Comparison of ENCODE assay signal across 26 mouse cellular contexts in the genomic region with DNA sequence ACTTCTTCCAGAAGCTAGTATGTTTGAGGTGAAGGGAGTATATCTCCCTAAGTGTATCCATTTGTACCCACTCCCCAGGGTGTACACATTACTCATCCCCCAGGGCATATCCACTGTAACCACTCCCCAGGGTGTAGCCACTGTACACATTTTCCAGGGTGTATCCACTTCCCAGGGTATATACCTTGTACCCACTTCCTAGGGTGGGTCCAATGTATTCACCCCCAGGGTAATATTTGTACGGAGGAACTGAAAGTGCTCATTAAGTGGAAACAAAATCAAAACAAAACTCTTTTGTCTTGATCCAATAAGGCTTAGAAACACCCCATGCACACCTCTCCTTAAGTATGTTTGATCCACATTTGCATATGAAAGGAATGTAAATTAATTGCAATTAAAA.
DNase-seq lines count a peak whose midpoint lies in the region; ATAC-seq and TF ChIP-seq lines count a peak whose summit lies in the region.
"Had no signal": no experiment of that assay in that cellular context is flagged by ENCODE, and none has a peak within 500 bp of the region (broad histone marks: within the 10 kb centered on the region; RNA-seq: fewer than 3 reads in every experiment).

No protein-coding gene starts in this region.

- ATAC-seq in embryonic facial prominence, embryonic 12.5 days (ENCODE audit: insufficient number of reproducible peaks, insufficient read depth, low FRiP score, low TSS enrichment), result peak; percentile 56; the same call in 1 of the 2 replicates
- ATAC-seq in hindbrain, embryonic 12.5 days (ENCODE audit: low FRiP score), result 0 out of 2 replicates have a peak, but pooled peaks have one; percentile 61
- ATAC-seq in hindbrain, postnatal 0 days, result no peak
- ATAC-seq in midbrain, embryonic 14.5 days (ENCODE audit: low FRiP score, low TSS enrichment), result peak; percentile 43; the same call in 1 of the 2 replicates
- no peak for ATAC-seq in midbrain, embryonic 16.5 days
- peak; percentile 57; the same call in 1 of the 2 replicates for ATAC-seq in embryonic facial prominence, embryonic 15.5 days (ENCODE audit: insufficient number of reproducible peaks, low FRiP score, low TSS enrichment, low read depth)
- ATAC-seq: intestine, embryonic 15.5 days; lung, postnatal 0 days had no signal

- no peaks in the 10 kb centered on the region for H3K36me3 ChIP-seq in embryonic facial prominence, embryonic 12.5 days
- no peaks in the 10 kb centered on the region for H3K36me3 ChIP-seq in embryonic facial prominence, embryonic 10.5 days (replicated peaks)
- no peaks in the 10 kb centered on the region for H3K36me3 ChIP-seq in hindbrain, embryonic 12.5 days
- H3K36me3 ChIP-seq in hindbrain, postnatal 0 days (ENCODE audit: insufficient read depth, low read length), result no peaks in the 10 kb centered on the region
- H3K36me3 ChIP-seq in midbrain, embryonic 14.5 days (ENCODE audit: control insufficient read depth, insufficient read depth, low read length), result no peaks in the 10 kb centered on the region
- H3K36me3 ChIP-seq in midbrain, embryonic 16.5 days (ENCODE audit: control insufficient read depth, insufficient read depth, low read length), result no peaks in the 10 kb centered on the region
- no peaks in the 10 kb centered on the region for H3K36me3 ChIP-seq in embryonic facial prominence, embryonic 15.5 days
- H3K36me3 ChIP-seq: heart, embryonic 15.5 days; hindbrain, embryonic 15.5 days; intestine, embryonic 15.5 days; liver, embryonic 13.5 days; neural tube, embryonic 12.5 days had no signal

- DNase-seq in embryonic facial prominence, embryonic 10.5 days (ENCODE audit: low spot score), result no peak
- DNase-seq in hindbrain, postnatal 0 days (ENCODE audit: low spot score), result no peak
- DNase-seq in midbrain, embryonic 14.5 days, result no peak
- no peak for DNase-seq in gastrocnemius, postnatal 25 days
- DNase-seq: adrenal gland, adult 8-10 months; cerebellum, adult 2 months; cerebellum, postnatal 14 days; gastrocnemius, postnatal 10 days; heart, postnatal 4 days; kidney, adult 2 months; kidney, postnatal 4 days; liver, embryonic 13.5 days; lung, adult 18-20 months; lung, postnatal 4 days had no signal

- H3K9ac ChIP-seq in embryonic facial prominence, embryonic 12.5 days, result no peak overlapping the region
- H3K9ac ChIP-seq in hindbrain, embryonic 12.5 days, result no peak overlapping the region
- H3K9ac ChIP-seq in hindbrain, postnatal 0 days (replicated peaks; ENCODE audit: low read length), result no peak overlapping the region
- H3K9ac ChIP-seq in midbrain, embryonic 14.5 days (replicated peaks; ENCODE audit: low read length), result no peak overlapping the region
- no peak overlapping the region for H3K9ac ChIP-seq in midbrain, embryonic 16.5 days (ENCODE audit: low read depth, low read length)
- no peak overlapping the region for H3K9ac ChIP-seq in embryonic facial prominence, embryonic 15.5 days
- H3K9ac ChIP-seq: heart, embryonic 15.5 days; hindbrain, embryonic 15.5 days; intestine, embryonic 15.5 days; liver, embryonic 13.5 days; neural tube, embryonic 12.5 days had no signal

- no peak overlapping the region for H3K4me2 ChIP-seq in embryonic facial prominence, embryonic 12.5 days (replicated peaks)
- H3K4me2 ChIP-seq in hindbrain, embryonic 12.5 days (replicated peaks), result no peak overlapping the region
- no peak overlapping the region for H3K4me2 ChIP-seq in hindbrain, postnatal 0 days (ENCODE audit: low read depth, low read length)
- no peak overlapping the region for H3K4me2 ChIP-seq in midbrain, embryonic 14.5 days (ENCODE audit: low read length)
- H3K4me2 ChIP-seq in midbrain, embryonic 16.5 days (ENCODE audit: low read length), result no peak overlapping the region
- no peak overlapping the region for H3K4me2 ChIP-seq in embryonic facial prominence, embryonic 15.5 days (replicated peaks)
- H3K4me2 ChIP-seq: heart, embryonic 15.5 days; hindbrain, embryonic 15.5 days; intestine, embryonic 15.5 days; liver, embryonic 13.5 days; neural tube, embryonic 12.5 days had no signal

- TF ChIP-seq CTCF in hindbrain, postnatal 0 days (IDR thresholded peaks at IDR 0.05; ENCODE audit: low read depth), result no peak

- H3K27ac ChIP-seq in embryonic facial prominence, embryonic 12.5 days, result no peak overlapping the region
- no peak overlapping the region for H3K27ac ChIP-seq in embryonic facial prominence, embryonic 10.5 days (replicated peaks)
- no peak overlapping the region for H3K27ac ChIP-seq in hindbrain, embryonic 12.5 days
- H3K27ac ChIP-seq in hindbrain, postnatal 0 days, result no peak overlapping the region
- H3K27ac ChIP-seq in midbrain, embryonic 14.5 days (replicated peaks; ENCODE audit: low read depth, low read length), result no peak overlapping the region
- H3K27ac ChIP-seq in midbrain, embryonic 16.5 days (ENCODE audit: low read length), result no peak overlapping the region
- no peak overlapping the region for H3K27ac ChIP-seq in embryonic facial prominence, embryonic 15.5 days (replicated peaks)
- H3K27ac ChIP-seq: heart, embryonic 15.5 days; hindbrain, embryonic 15.5 days; intestine, embryonic 15.5 days; kidney, postnatal 0 days; liver, embryonic 13.5 days; neural tube, embryonic 12.5 days had no signal

- H3K27me3 ChIP-seq in embryonic facial prominence, embryonic 12.5 days, result no peaks in the 10 kb centered on the region
- no peaks in the 10 kb centered on the region for H3K27me3 ChIP-seq in embryonic facial prominence, embryonic 10.5 days (replicated peaks; ENCODE audit: low read depth, poor library complexity, severe bottlenecking)
- no peaks in the 10 kb centered on the region for H3K27me3 ChIP-seq in hindbrain, embryonic 12.5 days
- no peaks in the 10 kb centered on the region for H3K27me3 ChIP-seq in hindbrain, postnatal 0 days (ENCODE audit: insufficient read depth, low read length)
- no peaks in the 10 kb centered on the region for H3K27me3 ChIP-seq in midbrain, embryonic 14.5 days (ENCODE audit: control insufficient read depth, insufficient read depth, low read length)
- H3K27me3 ChIP-seq in midbrain, embryonic 16.5 days (ENCODE audit: control insufficient read depth, insufficient read depth, low read depth, low read length), result no peaks in the 10 kb centered on the region
- H3K27me3 ChIP-seq in embryonic facial prominence, embryonic 15.5 days, result no peaks in the 10 kb centered on the region
- H3K27me3 ChIP-seq: CH12.LX; heart, embryonic 15.5 days; hindbrain, embryonic 15.5 days; intestine, embryonic 15.5 days; liver, embryonic 13.5 days; megakaryocyte, embryonic 14.5 days; neural tube, embryonic 12.5 days had no signal

- no peaks in the 10 kb centered on the region for H3K4me1 ChIP-seq in embryonic facial prominence, embryonic 12.5 days
- no peaks in the 10 kb centered on the region for H3K4me1 ChIP-seq in embryonic facial prominence, embryonic 10.5 days
- H3K4me1 ChIP-seq in hindbrain, embryonic 12.5 days, result no peaks in the 10 kb centered on the region
- H3K4me1 ChIP-seq in hindbrain, postnatal 0 days (ENCODE audit: insufficient read depth, low read length), result no peaks in the 10 kb centered on the region
- H3K4me1 ChIP-seq in midbrain, embryonic 14.5 days (ENCODE audit: control insufficient read depth, insufficient read depth, low read length), result no peaks in the 10 kb centered on the region
- H3K4me1 ChIP-seq in midbrain, embryonic 16.5 days (ENCODE audit: control insufficient read depth, insufficient read depth, low read length), result no peaks in the 10 kb centered on the region
- H3K4me1 ChIP-seq in embryonic facial prominence, embryonic 15.5 days, result no peaks in the 10 kb centered on the region
- H3K4me1 ChIP-seq: heart, embryonic 15.5 days; hindbrain, embryonic 15.5 days; intestine, embryonic 15.5 days; liver, embryonic 13.5 days; megakaryocyte, embryonic 14.5 days; neural tube, embryonic 12.5 days had no signal

- no peaks in the 10 kb centered on the region for H3K9me3 ChIP-seq in embryonic facial prominence, embryonic 12.5 days
- H3K9me3 ChIP-seq in embryonic facial prominence, embryonic 10.5 days, result no peaks in the 10 kb centered on the region
- H3K9me3 ChIP-seq in hindbrain, embryonic 12.5 days (replicated peaks), result no peaks in the 10 kb centered on the region
- no peaks in the 10 kb centered on the region for H3K9me3 ChIP-seq in hindbrain, postnatal 0 days (ENCODE audit: low read length)
- H3K9me3 ChIP-seq in midbrain, embryonic 14.5 days (ENCODE audit: control insufficient read depth, low read length), result no peaks in the 10 kb centered on the region
- H3K9me3 ChIP-seq in midbrain, embryonic 16.5 days (replicated peaks; ENCODE audit: control insufficient read depth, low read length, poor library complexity, severe bottlenecking), result no peaks in the 10 kb centered on the region
- no peaks in the 10 kb centered on the region for H3K9me3 ChIP-seq in embryonic facial prominence, embryonic 15.5 days (replicated peaks)
- H3K9me3 ChIP-seq: heart, embryonic 15.5 days; hindbrain, embryonic 15.5 days; intestine, embryonic 15.5 days; liver, embryonic 13.5 days; megakaryocyte, embryonic 14.5 days; neural tube, embryonic 12.5 days had no signal

- no peak overlapping the region for H3K4me3 ChIP-seq in embryonic facial prominence, embryonic 12.5 days
- H3K4me3 ChIP-seq in embryonic facial prominence, embryonic 10.5 days, result no peak overlapping the region
- H3K4me3 ChIP-seq in hindbrain, embryonic 12.5 days, result no peak overlapping the region
- H3K4me3 ChIP-seq in hindbrain, postnatal 0 days (ENCODE audit: low read length), result no peak overlapping the region
- H3K4me3 ChIP-seq in midbrain, embryonic 14.5 days (replicated peaks; ENCODE audit: low read depth, low read length), result no peak overlapping the region
- no peak overlapping the region for H3K4me3 ChIP-seq in midbrain, embryonic 16.5 days (ENCODE audit: low read depth, low read length)
- no peak overlapping the region for H3K4me3 ChIP-seq in embryonic facial prominence, embryonic 15.5 days (replicated peaks)
- H3K4me3 ChIP-seq: heart, embryonic 15.5 days; hindbrain, embryonic 15.5 days; intestine, embryonic 15.5 days; liver, embryonic 13.5 days; megakaryocyte, embryonic 14.5 days; neural tube, embryonic 12.5 days had no signal

- 39% methylated on average over 1 of the region's 1 CpGs for WGBS in embryonic facial prominence, embryonic 12.5 days
- WGBS in embryonic facial prominence, embryonic 10.5 days, result 51% methylated on average over 1 of the region's 1 CpGs
- 52% methylated on average over 1 of the region's 1 CpGs for WGBS in hindbrain, embryonic 12.5 days
- 15% methylated on average over 1 of the region's 1 CpGs for WGBS in hindbrain, postnatal 0 days
- WGBS in midbrain, embryonic 14.5 days, result 43% methylated on average over 1 of the region's 1 CpGs
- WGBS in midbrain, embryonic 16.5 days, result 19% methylated on average over 1 of the region's 1 CpGs
- 47% methylated on average over 1 of the region's 1 CpGs for WGBS in embryonic facial prominence, embryonic 15.5 days

Comparison
In these comparisons a context has a peak if more than half of its experiments do, and no peak if none do; other contexts are left out.
1. ATAC-seq: peak in embryonic facial prominence, embryonic 12.5 days (single experiment), hindbrain, embryonic 12.5 days (single experiment), midbrain, embryonic 14.5 days (single experiment) and embryonic facial prominence, embryonic 15.5 days (single experiment); none in hindbrain, postnatal 0 days (single experiment) and midbrain, embryonic 16.5 days (single experiment).